Mouse (Mus musculus): ENCODE data around the gene Hs6st3. TPM values are rescaled to one million over a fixed set of nuclear protein-coding genes. Genes with fewer than 3 reads are reported as not detected.

The Hs6st3 gene
- total RNA-seq, 2 experiments from 2014 or later = 58.6 to 59.6 TPM

DNA sequence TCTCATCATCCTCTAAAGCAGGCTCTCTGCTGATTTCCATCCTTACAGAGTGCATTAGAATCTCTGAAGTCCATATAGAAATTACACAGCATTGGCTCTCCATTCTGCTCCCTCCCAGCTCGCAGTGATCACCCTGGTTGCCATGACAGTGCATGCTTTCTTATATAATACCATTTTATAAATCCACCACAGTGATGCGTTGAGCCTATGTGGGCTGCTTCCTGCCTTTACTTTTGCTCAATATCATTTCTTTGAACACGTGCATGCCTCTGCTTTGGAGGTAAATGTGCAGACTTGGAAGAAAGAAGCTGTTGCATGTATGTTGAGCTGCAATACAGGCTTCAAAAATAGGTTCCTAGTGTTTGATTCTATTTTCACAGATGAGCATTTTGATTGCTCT is 494.9 kb downstream of the Hs6st3 start:
- peak in 1 of 2 experiments; percentile 9 for DNase-seq (ENCODE audit: low spot score in 2 of 2)

DNA sequence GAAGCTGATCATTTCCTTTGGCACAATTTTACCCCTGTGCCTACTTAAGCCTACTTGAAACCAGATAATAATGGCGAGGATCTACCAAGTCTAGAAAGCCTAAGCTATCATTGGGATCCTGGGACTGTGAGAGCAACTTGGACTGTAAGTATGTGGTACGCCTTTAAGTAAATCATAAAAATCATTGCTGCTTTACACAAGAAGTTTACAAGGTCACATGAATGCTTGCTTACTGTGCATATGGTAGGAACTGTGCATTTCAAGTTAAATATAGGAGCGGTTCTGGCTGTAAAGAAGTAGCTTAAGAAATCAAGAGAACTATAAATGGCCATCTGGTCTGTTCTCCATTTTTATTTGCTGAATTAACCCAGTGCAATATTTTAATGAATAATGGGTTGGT is 495.5 kb downstream of the Hs6st3 start:
- peak in 1 of 2 experiments; percentile 4 for DNase-seq (ENCODE audit: low spot score in 2 of 2)

DNA sequence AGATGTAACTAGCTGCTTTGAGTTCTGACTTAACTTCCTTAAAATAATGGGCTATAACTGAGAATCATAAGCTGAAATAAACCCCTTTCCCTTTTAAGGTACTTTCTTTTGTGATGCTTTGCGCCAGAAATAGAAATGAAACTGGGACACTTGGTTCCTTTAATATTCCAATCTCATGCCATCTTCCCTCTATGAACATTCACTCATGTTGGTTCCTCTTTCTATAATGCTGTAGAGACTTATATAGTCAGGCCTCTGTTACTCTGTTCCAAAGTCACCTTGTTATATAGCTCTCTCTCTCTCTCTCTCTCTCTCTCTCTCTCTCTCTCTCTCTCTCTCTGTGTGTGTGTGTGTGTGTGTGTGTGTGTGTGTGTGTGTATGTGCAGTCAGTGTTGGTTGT is 504.7 kb downstream of the Hs6st3 start:
- no peak for DNase-seq (ENCODE audit: low spot score in 2 of 2)

DNA sequence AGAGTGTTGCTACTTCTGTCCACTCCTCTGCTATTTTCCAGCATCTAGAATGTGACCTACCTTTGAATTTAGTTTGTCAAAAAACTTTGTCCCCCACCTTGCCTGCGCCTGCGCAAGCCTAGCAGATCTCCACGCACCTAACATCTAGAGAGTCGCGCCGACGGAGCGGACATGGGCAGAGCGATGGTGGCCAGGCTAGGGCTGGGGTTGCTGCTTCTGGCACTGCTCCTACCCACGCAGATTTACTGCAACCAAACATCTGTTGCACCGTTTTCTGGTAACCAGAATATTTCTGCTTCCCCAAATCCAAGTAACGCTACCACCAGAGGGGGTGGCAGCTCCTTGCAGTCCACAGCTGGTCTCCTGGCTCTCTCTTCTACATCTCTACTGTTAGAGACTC is 505.7 kb downstream of the Hs6st3 start:
- no peak for DNase-seq (ENCODE audit: low spot score in 2 of 2)

DNA sequence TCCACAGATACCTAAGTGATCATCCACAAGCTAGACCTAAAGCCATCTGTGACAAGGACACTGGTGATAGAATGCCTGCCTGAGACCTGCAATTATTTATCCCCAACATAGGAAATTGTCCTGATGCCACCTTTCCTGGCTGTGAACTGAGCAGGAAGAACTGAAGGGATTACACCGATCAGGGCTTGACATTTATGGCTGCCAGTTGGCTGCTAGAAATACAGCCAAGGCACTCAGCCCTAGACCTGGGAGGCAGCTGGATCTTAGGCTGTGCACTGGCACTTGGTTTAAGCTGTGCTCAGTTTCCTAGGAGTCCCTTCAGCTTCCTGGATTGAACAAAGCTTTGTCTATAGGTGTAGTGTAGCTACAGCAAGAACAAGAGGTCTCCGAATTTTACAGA is 518.8 kb downstream of the Hs6st3 start:
- no peak for DNase-seq (ENCODE audit: low spot score in 2 of 2)

DNA sequence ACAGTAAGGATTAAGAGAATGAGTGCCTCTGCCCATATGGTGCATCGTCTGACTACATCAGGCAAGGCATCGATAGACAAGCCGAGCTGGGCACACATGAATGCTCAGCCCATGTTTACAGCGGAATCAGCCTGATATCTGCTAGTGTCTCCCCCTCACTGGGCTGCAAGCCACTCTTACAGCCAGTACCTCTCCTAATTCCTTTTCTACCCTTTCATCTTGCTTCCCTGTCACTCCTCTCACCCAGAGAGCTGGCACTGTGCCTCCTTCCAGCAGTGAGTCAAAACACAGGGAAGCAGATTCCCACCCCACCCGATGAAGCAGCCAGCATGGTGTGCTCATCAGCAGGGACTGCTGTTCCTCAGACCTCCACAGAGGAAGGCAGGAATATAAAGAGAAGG is 527.6 kb downstream of the Hs6st3 start:
- DNase-seq (ENCODE audit: low spot score in 2 of 2) = peak; percentile 60 to 74

DNA sequence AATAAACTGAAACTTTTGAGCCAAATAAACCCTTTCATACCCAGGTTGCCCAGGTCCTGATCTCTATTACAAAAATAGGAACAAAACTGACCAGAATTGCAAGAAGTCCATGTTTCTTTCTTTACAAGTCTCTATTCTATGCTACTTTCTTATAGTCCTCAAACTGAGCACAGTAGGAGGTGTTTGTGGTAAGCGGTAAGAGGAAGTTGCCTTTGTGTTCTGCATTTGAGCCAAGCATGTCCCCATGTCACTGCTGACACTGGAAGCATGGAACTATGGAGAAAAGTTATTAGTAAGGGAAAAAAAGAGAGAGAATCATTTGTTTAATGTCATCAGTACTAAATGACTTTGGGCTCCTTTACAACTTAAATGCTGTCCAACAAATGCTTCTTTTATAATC is 529.3 kb downstream of the Hs6st3 start:
- DNase-seq (ENCODE audit: low spot score in 2 of 2) = no peak

DNA sequence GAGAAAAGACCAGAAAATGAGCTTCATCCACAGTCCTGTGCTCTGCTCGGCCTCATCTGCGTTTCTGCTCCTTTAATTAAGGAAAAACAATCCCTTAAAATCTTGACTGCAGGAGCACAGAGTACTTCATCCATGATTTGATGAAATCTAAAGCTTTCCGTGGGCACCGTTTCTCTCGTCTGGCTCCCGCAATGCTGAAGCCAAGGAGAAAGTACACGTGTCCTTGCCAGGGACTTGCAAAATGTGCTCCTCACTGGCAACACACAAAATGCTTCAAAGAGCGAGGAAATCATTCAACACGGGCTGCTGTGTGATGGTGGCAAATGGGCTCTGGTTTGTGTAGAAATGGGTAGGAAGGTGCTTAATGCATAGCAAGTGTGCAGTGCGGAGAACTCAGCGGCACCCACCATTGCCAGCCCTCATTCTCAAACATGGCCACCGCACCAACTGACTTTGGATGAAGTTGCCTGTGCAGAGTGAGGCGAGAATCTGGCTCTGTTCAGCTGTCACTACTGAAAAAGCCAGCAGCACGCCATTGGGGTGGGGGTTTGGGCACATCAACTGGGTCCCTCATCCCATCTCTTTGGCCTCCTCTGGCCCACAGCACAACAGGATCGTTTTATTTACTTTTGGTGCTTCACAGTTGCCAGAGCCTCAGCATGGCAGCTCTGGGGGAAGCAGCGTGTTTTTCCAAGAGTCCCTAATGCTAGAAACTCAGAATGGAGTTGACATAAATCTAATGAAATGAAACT is 532.9 kb downstream of the Hs6st3 start:
- DNase-seq (ENCODE audit: low spot score in 2 of 2) = peak in 1 of 2 experiments; percentile 44

DNA sequence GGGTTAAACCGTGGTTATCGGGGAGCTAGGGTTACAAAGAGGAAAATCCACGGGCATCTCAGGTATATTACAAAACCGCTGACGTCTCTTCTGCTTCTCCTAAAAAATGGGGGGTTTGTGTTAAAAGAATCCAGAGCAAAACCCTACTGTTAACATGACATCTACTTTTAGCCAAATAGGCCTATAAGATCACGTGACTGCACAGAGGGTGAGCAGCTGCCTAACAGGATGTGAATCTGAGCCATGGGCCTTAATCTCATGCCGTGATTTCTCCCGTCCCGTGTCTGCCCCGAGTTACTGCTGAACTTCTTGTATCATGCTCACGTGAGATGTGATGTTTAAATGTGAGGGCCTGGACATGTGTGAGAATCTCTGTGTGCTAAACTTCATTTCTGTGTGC is 540.4 kb downstream of the Hs6st3 start:
- DNase-seq (ENCODE audit: low spot score in 2 of 2) = no peak

DNA sequence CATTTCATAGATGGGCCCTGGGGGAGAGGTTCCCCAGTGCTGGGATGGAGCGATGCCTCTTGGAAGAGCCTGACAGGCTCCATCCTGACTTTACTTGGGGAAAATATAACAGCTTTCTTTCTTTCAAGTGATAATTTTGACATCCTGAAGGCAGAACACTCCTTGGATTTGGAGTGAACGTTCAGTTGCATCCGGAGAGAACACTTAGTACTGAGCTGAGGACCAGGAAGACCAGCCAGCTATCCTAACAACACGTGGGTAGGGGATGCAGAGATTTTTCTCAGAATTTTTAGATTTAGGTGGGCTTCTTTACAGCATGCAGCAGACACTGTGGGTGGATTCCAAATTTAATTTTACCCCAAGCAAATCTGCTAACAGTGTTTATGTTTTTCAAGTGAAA is 541.9 kb downstream of the Hs6st3 start:
- DNase-seq (ENCODE audit: low spot score in 2 of 2) = peak in 1 of 2 experiments; percentile 20

DNA sequence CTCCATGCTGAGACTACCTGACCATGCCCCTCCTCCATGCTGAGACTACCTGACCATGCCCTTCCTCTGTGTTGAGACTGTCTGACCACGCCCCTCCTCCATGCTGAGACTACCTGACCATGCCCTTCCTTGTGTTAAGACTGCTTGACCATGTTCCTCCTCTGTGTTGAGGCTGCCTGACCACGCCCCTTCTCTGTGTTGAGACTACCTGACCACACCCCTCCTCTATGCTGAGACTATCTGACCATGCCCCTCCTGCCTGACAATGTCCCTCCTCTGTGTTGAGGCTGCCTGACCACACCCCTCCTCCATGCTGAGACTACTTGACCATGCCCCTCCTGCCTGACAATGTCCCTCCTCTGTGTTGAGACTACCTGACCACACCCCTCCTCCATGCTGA is 549.7 kb downstream of the Hs6st3 start:
- DNase-seq (ENCODE audit: low spot score in 2 of 2) = no peak

DNA sequence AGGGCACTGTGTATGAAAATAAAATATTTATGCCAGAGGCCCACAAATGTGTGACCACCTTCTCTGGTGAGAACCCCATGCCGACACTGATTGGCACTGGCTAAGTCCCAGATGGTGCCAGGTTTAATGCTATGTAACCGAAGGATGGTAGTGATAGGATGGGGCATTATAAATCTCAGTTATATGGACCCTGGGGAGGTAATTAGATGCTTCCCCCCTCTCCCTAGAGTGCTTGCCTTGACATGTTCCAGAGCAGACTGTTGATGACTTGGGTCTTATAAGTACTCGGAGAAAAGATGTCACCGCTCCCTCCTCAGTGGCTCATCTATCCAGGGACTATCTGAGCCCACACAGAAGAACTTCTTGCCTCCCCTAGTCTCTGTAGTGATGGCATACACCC is 561.8 kb downstream of the Hs6st3 start:
- no peak for DNase-seq (ENCODE audit: low spot score in 2 of 2)

DNA sequence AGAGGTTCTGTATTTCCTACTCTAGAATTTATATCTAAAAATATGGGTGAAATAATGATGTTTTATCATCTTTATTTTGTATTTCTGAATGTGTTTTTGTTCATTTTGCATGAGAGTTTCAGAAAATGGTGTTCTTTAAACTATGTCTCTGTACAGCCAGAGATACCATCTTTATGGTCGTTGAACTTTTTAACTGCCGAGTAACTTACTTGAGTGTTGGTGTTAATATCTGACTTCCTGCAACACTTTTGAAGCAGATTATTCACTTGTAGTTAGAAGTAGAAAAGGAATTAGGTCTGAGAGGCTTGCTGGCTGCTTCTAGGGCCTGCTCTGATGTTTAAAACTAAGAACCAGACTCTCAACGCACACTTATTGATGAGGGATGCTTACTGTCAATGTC is 576.6 kb downstream of the Hs6st3 start:
- no peak for DNase-seq (ENCODE audit: low spot score in 2 of 2)

DNA sequence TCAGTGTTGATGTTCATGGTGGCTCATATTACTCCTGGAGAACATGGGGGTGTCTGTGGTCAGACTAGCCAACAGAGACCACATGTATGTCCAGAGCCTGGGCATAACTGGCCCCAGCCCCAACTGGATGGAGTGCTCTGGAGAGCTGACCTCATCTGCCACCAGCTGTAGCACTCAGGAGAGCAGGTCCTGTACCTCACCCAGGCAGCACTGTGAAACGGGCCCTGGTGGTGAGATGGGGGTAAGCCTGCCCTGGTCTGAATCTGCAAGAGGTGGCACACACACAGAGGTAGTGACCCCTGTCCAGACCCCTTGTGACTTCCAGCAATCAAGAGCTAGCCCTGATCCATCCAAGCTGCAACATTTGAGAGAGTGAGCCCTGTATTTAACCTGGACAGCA is 579.2 kb downstream of the Hs6st3 start:
- no peak for DNase-seq (ENCODE audit: low spot score in 2 of 2)

DNA sequence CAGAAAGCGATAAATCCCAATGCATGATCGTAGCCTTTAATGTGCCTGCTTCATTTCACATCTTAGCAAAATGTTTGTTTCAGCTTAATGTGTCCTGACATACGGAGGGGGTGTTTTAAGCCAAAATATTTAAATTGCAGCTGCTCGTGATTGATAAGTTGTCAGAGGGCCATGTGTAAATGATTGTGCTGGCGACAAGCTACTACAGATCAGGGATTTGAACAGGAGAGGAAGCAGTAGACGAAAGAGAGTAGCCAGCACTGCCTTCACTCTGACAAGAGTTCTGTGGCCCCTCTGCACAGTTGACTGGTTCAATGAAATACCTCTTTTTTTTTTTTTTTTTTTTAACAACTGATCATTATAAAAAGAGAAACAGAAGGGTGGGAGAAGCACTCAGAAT is 587.0 kb downstream of the Hs6st3 start:
- no peak for DNase-seq (ENCODE audit: low spot score in 2 of 2)

DNA sequence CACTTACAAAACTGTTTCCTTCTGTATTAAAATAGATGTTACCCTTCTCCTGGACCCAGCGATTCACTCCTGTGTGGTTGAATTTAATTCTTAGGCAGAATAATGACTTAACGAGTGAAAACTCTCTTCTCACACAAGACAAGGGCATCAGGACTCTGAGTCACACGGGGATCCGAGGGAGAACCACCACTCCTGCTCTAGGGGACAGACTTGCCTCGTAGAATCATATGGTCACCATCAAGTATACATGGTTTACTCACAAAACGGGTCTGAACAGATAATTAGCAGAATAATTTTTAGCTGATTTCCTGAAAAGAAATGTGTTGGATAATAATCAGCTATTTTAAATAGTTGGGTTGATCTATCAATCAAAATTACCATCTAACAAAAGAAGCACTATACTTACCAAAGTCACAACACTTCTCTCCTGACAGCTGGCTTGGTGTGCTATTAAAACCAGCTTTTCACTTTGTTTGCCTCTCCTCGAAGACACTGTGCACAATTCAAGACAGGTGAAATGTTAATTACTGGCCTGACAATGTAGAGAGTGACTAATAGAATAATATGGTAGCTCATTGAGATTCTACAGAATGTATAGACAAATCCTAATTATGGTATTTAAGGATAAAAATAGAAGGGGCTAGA is 593.4 kb downstream of the Hs6st3 start:
- DNase-seq (ENCODE audit: low spot score in 2 of 2) = no peak

DNA sequence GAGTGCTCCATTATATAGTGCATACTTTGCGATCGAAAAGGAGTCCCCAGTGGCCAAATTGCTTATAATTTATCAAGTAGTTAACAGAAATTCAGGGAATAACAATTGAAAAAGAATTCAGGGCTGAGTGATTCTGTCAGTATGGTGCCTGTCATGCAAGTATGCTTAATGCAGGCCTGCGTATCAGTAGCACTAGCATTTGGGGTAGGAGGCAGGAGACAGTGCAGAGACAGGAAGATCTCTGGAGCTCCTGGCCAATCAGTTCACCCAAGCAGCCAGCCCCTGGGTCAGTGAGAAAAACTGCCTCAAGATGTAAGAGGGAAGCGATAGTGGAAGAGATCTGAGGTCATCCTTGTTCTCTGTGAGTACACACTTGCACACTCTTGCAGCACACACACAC is 594.1 kb downstream of the Hs6st3 start:
- no peak for DNase-seq (ENCODE audit: low spot score in 2 of 2)

DNA sequence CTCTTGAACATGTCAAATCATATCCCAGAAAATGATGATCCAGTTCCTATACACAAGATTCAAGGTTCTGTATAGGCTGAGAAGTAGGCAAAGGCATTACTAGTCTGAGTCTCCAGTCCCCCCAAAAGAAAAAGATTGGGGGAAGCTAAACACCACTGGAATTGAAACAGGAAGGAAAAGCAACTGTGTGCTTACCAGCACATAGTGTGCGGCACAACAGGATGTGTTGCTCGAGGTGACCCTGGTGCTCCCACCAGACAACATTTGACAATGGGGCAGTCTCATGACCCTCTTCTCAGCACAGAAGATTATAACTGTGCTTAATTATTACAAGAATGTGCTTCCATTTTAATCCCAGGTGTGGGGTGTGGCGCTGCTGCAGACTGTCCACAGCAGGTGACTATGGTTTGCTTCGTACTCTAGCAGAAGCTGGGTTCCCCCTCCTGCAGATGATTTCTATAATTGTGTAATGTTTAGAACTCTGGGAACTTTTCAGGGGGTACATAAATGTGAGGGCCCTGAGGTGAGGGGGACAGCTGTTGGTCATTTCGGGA is 599.3 kb downstream of the Hs6st3 start:
- DNase-seq (ENCODE audit: low spot score in 2 of 2) = no peak

DNA sequence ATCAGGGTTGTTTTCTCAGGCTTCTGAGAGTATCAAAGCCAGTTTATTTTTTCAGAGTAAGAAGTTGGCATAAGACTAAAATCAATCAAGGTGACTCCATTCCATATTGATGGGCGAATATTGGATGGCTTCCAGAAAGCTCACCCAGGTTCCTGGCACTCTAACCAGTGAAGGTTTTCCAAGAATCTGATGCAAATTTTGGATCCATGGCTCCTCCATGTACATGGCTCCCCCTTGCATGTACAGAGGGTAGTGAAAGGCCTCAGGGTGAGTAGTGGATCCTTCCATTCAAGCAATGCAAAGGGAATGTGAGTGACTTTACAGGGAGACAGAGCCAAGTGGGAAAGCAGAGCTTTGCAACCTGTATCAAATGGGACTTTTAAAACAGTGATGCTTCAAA is 603.6 kb downstream of the Hs6st3 start:
- no peak for DNase-seq (ENCODE audit: low spot score in 2 of 2)

DNA sequence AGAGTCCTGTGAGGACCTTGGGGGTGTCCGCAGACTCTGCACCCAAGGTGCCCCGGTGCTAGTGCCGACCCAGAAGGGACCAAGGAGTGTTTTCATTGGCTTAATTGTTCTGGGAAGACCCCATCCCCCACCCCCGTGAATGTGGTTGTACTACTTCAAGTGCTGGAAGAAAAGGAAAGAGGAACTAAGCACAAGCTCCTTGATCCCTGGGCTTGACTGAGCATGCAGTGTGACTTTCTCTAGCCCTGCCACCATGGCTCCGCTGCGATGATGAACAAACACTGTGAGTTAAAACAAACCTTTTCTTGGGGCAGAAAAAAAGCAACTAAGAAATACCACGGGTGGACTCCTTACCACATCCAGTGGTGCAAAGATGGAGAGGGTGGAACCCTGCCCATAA is 623.2 kb downstream of the Hs6st3 start:
- no peak for DNase-seq (ENCODE audit: low spot score in 2 of 2)

DNA sequence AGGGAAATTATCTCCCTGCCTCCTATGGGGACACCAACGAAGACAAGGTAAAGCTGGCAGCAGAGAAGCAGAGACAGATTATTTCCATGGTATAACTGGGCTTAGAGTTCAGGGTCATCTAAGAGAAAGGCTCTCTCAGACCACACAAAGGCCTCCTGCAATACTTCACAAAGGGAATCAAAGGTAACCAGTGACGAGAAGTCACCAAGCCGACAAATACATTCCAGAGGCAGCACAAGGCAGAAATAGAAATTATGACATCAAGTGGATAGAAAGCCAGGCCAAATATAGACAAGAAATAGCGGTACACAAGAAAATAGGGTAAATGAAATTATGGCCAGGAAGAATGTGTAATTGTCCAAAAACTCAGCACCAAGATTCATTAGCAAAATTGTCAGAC is 633.9 kb downstream of the Hs6st3 start:
- no peak for DNase-seq (ENCODE audit: low spot score in 2 of 2)

DNA sequence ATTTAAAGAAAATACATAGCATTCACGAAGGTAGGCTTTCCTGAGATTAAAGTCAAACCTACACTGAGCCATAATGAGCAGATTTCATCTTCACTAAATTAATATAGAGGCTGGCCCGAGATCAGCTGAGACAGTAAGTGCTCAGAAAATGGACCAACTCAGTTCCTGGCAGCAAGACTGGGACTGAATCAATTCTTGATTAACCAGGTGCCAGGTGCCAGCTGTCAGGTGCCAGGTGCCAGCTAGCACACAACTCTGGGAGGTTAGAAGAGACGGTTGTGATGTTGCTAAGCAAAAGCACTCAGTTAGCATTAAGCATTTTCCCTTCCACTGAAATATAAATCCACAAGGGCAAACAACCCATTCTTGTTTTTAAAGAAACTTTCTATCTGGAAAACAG is 638.1 kb downstream of the Hs6st3 start:
- no peak for DNase-seq (ENCODE audit: low spot score in 2 of 2)
